Mouse (Mus musculus): ENCODE data around the gene Tpra1.

The Tpra1 gene

GRCm38 (mm10) chr6:88956725-88957124, 54.7 kb downstream of the Tpra1 start:
- DNase-seq (ENCODE audit: low read depth, low spot score): no peak

GRCm38 (mm10) chr6:88957313-88957712, 55.3 kb downstream of the Tpra1 start:
- no peak for DNase-seq (ENCODE audit: low read depth, low spot score)

GRCm38 (mm10) chr6:88957801-88958211, 55.8 kb downstream of the Tpra1 start:
- no peak for DNase-seq (ENCODE audit: low read depth, low spot score)

GRCm38 (mm10) chr6:88958305-88958704, 56.3 kb downstream of the Tpra1 start:
- no peak for DNase-seq (ENCODE audit: low read depth, low spot score)

GRCm38 (mm10) chr6:88959834-88960233, 57.8 kb downstream of the Tpra1 start:
- peak; percentile 67 for DNase-seq (ENCODE audit: low read depth, low spot score)

- no peak for DNase-seq (ENCODE audit: low read depth, low spot score)
These were observed 58.9 kb downstream of the Tpra1 start for GRCm38 (mm10) chr6:88960941-88961340.
